Mouse (Mus musculus): ENCODE data around the gene Otud3.
"Not testable (repeated sequence)": the region's sequence is repeated elsewhere in the genome, so short reads cannot be mapped to it uniquely, and the experiment has no call there.

Otud3 gene

GRCm38 (mm10) chr4:138905624-138906337, 8.0 kb downstream of the Otud3 start:
- in situ Hi-C loops (cut with MboI; ENCODE audit: unreplicated experiment in 2 of 2): loop anchor here in 1 of 2 experiments (25.0 kb wide), 1 partner anchor 1518 kb away; no protein-coding TSS in a partner anchor

- in situ Hi-C loops (cut with MboI; ENCODE audit: unreplicated experiment in 2 of 2): no loop called here
Measured at GRCm38 (mm10) chr4:138899361-138899760, 14.4 kb downstream of the Otud3 start.

GRCm38 (mm10) chr4:138893789-138894188, 20.0 kb downstream of the Otud3 start:
- in situ Hi-C loops (cut with MboI; ENCODE audit: unreplicated experiment in 2 of 2): not testable (repeated sequence)

- in situ Hi-C loops (cut with MboI; ENCODE audit: unreplicated experiment in 2 of 2): no loop called here
Measured at GRCm38 (mm10) chr4:138892655-138893054, 21.1 kb downstream of the Otud3 start.

- in situ Hi-C loops (cut with MboI; ENCODE audit: unreplicated experiment in 2 of 2): no loop called here
Measured at GRCm38 (mm10) chr4:138889635-138890034, 24.1 kb downstream of the Otud3 start.

GRCm38 (mm10) chr4:138889165-138889564, 24.6 kb downstream of the Otud3 start:
- in situ Hi-C loops (cut with MboI; ENCODE audit: unreplicated experiment in 2 of 2): no loop called here

GRCm38 (mm10) chr4:138884261-138884660, 29.5 kb downstream of the Otud3 start:
- in situ Hi-C loops (cut with MboI; ENCODE audit: unreplicated experiment in 2 of 2): no loop called here

- in situ Hi-C loops (cut with MboI; ENCODE audit: unreplicated experiment in 2 of 2): no loop called here
Measured at GRCm38 (mm10) chr4:138882179-138882578, 31.6 kb downstream of the Otud3 start.

GRCm38 (mm10) chr4:138880811-138881584, 32.7 kb downstream of the Otud3 start:
- in situ Hi-C loops (cut with MboI; ENCODE audit: unreplicated experiment in 2 of 2): no loop called here

GRCm38 (mm10) chr4:138879808-138880207, 33.9 kb downstream of the Otud3 start:
- in situ Hi-C loops (cut with MboI; ENCODE audit: unreplicated experiment in 2 of 2): no loop called here

GRCm38 (mm10) chr4:138878783-138879182, 35.0 kb downstream of the Otud3 start:
- in situ Hi-C loops (cut with MboI; ENCODE audit: unreplicated experiment in 2 of 2): no loop called here

GRCm38 (mm10) chr4:138877731-138878130, 36.0 kb downstream of the Otud3 start, which contains the start of gene Pla2g2e:
Gene Pla2g2e, plus strand, starts transcription at chr4:138877942.
- in situ Hi-C loops (cut with MboI; ENCODE audit: unreplicated experiment in 2 of 2): no loop called here

- in situ Hi-C loops (cut with MboI; ENCODE audit: unreplicated experiment in 2 of 2): no loop called here
Measured at GRCm38 (mm10) chr4:138875986-138876385, 37.8 kb downstream of the Otud3 start.

- in situ Hi-C loops (cut with MboI; ENCODE audit: unreplicated experiment in 2 of 2): not testable (repeated sequence)
Measured at GRCm38 (mm10) chr4:138875275-138875674, 38.5 kb downstream of the Otud3 start.

- in situ Hi-C loops (cut with MboI; ENCODE audit: unreplicated experiment in 2 of 2): loop anchor here in 1 of 2 experiments (25.0 kb wide), 1 partner anchor 912 kb away; no protein-coding TSS in a partner anchor
Measured at GRCm38 (mm10) chr4:138873864-138874263, 39.9 kb downstream of the Otud3 start, which contains the start of gene Gm13030. Gene Gm13030, minus strand, starts transcription at chr4:138873964.

- in situ Hi-C loops (cut with MboI; ENCODE audit: unreplicated experiment in 2 of 2): loop anchor here in 1 of 2 experiments (25.0 kb wide), 1 partner anchor 906 kb away; no protein-coding TSS in a partner anchor
Measured at GRCm38 (mm10) chr4:138868666-138869065, 45.1 kb downstream of the Otud3 start.

GRCm38 (mm10) chr4:138866413-138866812, 47.3 kb downstream of the Otud3 start:
- in situ Hi-C loops (cut with MboI; ENCODE audit: unreplicated experiment in 2 of 2): loop anchor here in 1 of 2 experiments (25.0 kb wide), 1 partner anchor 904 kb away; no protein-coding TSS in a partner anchor

- in situ Hi-C loops (cut with MboI; ENCODE audit: unreplicated experiment in 2 of 2): loop anchor here in 1 of 2 experiments (25.0 kb wide), 1 partner anchor 904 kb away; no protein-coding TSS in a partner anchor
Measured at GRCm38 (mm10) chr4:138865991-138866390, 47.8 kb downstream of the Otud3 start.

GRCm38 (mm10) chr4:138865092-138865491, 48.7 kb downstream of the Otud3 start:
- in situ Hi-C loops (cut with MboI; ENCODE audit: unreplicated experiment in 2 of 2): loop anchor here in 1 of 2 experiments (25.0 kb wide), 1 partner anchor 903 kb away; no protein-coding TSS in a partner anchor

- in situ Hi-C loops (cut with MboI; ENCODE audit: unreplicated experiment in 2 of 2): loop anchor here in 1 of 2 experiments (25.0 kb wide), 1 partner anchor 901 kb away; no protein-coding TSS in a partner anchor
Measured at GRCm38 (mm10) chr4:138863344-138863998, 50.3 kb downstream of the Otud3 start, which contains the start of gene Pla2g5. Gene Pla2g5, minus strand, starts transcription at chr4:138863482.
